Mouse (Mus musculus): ENCODE measurements around the gene Ifitm7.
"Not testable (repeated sequence)": the region's sequence is repeated elsewhere in the genome, so short reads cannot be mapped to it uniquely, and the experiment has no call there.

The Ifitm7 gene

GRCm38 (mm10) chr16:13977026-13977425 lies 9.7 kb downstream of the Ifitm7 start:
- DNase-seq, result not testable (repeated sequence)

- DNase-seq, result not testable (repeated sequence)
Observed at GRCm38 (mm10) chr16:13976358-13976896, 10.3 kb downstream of the Ifitm7 start.

GRCm38 (mm10) chr16:13972051-13972450 lies 14.6 kb downstream of the Ifitm7 start:
- DNase-seq, result no peak

- no peak for DNase-seq
Observed at GRCm38 (mm10) chr16:13969096-13969495, 17.6 kb downstream of the Ifitm7 start.

- DNase-seq, result no peak
Observed at GRCm38 (mm10) chr16:13962053-13962452, 24.6 kb downstream of the Ifitm7 start.

- DNase-seq, result no peak
Observed at GRCm38 (mm10) chr16:13951245-13951644, 35.4 kb downstream of the Ifitm7 start.

- DNase-seq, result no peak
Observed at GRCm38 (mm10) chr16:13946306-13946705, 40.4 kb downstream of the Ifitm7 start.

- no peak for DNase-seq
Observed at GRCm38 (mm10) chr16:13945153-13945552, 41.5 kb downstream of the Ifitm7 start.

- DNase-seq, result no peak
Observed at GRCm38 (mm10) chr16:13944752-13945151, 41.9 kb downstream of the Ifitm7 start.

- DNase-seq, result no peak
Observed at GRCm38 (mm10) chr16:13944178-13944577, 42.5 kb downstream of the Ifitm7 start.

GRCm38 (mm10) chr16:13940847-13941395 lies 45.8 kb downstream of the Ifitm7 start:
- no peak for DNase-seq

- peak; percentile 94 for DNase-seq
Observed at GRCm38 (mm10) chr16:13940139-13940846, 46.4 kb downstream of the Ifitm7 start.
